Mouse (Mus musculus) liver, embryonic 15.5 days (tissue): Measurements from ENCODE around the gene Rtp3. TPM values are rescaled to one million over a fixed set of nuclear protein-coding genes. Genes with fewer than 3 reads are reported as not detected.

Experiments used
- ATAC-seq: fragments of 200-750 bp; cut with Nextera tagmentation; 2 replicates; pipeline ENCODE4 v1.8.0; 2017; ENCODE audit warnings: moderate number of reproducible peaks, mild to moderate bottlenecking, moderate library complexity; ENCODE audit not compliant: insufficient read depth
- H3K27ac ChIP-seq: fragments of 300-500 bp; sonication (generic); replicated peaks from 2 replicates; pipeline ENCODE4 v1.5.1; 2015; ENCODE audit warnings: mild to moderate bottlenecking, inconsistent platforms
- H3K27me3 ChIP-seq: fragments of 300-500 bp; sonication (generic); 2 replicates; pipeline ENCODE4 v1.6.1; 2015; ENCODE audit warnings: mild to moderate bottlenecking, inconsistent platforms
- H3K36me3 ChIP-seq: fragments of 300-500 bp; sonication (generic); replicated peaks from 2 replicates; pipeline ENCODE4 v1.6.1; 2015; ENCODE audit warnings: moderate library complexity, mild to moderate bottlenecking, inconsistent platforms
- H3K4me1 ChIP-seq: fragments of 300-500 bp; sonication (generic); replicated peaks from 2 replicates; pipeline ENCODE4 v1.6.1; 2015; ENCODE audit warnings: inconsistent platforms
- H3K4me2 ChIP-seq: fragments of 300-500 bp; sonication (generic); 2 replicates; pipeline ENCODE4 v1.6.1; 2015; ENCODE audit warnings: moderate library complexity, mild to moderate bottlenecking, inconsistent platforms
- H3K4me3 ChIP-seq: fragments of 300-500 bp; sonication (generic); replicated peaks from 2 replicates; pipeline ENCODE4 v1.5.1; 2015; ENCODE audit warnings: mild to moderate bottlenecking, inconsistent platforms
- H3K9ac ChIP-seq: fragments of 300-500 bp; sonication (generic); 2 replicates; pipeline ENCODE4 v1.6.1; 2015; ENCODE audit warnings: moderate library complexity, mild to moderate bottlenecking, inconsistent platforms
- H3K9me3 ChIP-seq: fragments of 300-500 bp; sonication (generic); replicated peaks from 2 replicates; pipeline ENCODE4 v1.6.1; 2016; ENCODE audit warnings: inconsistent platforms
- WGBS: fragments of 180-500 bp; shearing (Covaris S2); methylation state at CpG from one replicate; pipeline ENCODE4 v1.1.7; 2015; ENCODE audit warnings: mixed read lengths; ENCODE audit not compliant: insufficient replicate concordance; 5-methylcytosine and 5-hydroxymethylcytosine counted together
- polyA plus RNA-seq: library from polyadenylated mRNA; unstranded; fragments of >200 nt; fragmentation: Nextera tagmentation; extraction: Ambion mirVana; gene quantifications from 2 replicates; pipeline ENCODE4 v1.2.1, GENCODE M21; 2015

Rtp3 gene
- polyA plus RNA-seq, 1 experiment from 2014 or later: 13.2 TPM

GRCm38 (mm10) chr9:110984096-110984495 is 6.3 kb downstream of the Rtp3 start:
- Histone ChIP-seq H3K9ac (no peak overlapping the region), H3K4me3 (no peak overlapping the region), H3K36me3 (0 out of 2 replicates have a peak, but pooled peaks cover 5% of the 10 kb centered on the region), H3K4me2 (no peak overlapping the region), H3K27ac (no peak overlapping the region), H3K27me3 (no peaks in the 10 kb centered on the region), H3K4me1 (no peaks in the 10 kb centered on the region), H3K9me3 (no peaks in the 10 kb centered on the region)
- no peak for ATAC-seq
- 88% methylated on average over 9 of the region's 9 CpGs for WGBS

- 65% methylated on average over 4 of the region's 4 CpGs for WGBS
- H3K27ac ChIP-seq: no peak overlapping the region
- H3K4me3 ChIP-seq: no peak overlapping the region
- ATAC-seq: no peak
- 0 out of 2 replicates have a peak, but pooled peaks cover 5% of the 10 kb centered on the region for H3K36me3 ChIP-seq
- no peaks in the 10 kb centered on the region for H3K9me3 ChIP-seq
- H3K4me1 ChIP-seq: no peaks in the 10 kb centered on the region
- H3K9ac ChIP-seq: no peak overlapping the region
- H3K4me2 ChIP-seq: no peak overlapping the region
- H3K27me3 ChIP-seq: no peaks in the 10 kb centered on the region
Measured at GRCm38 (mm10) chr9:110982351-110982750, 8.0 kb downstream of the Rtp3 start.

GRCm38 (mm10) chr9:110979411-110979810 is 11.0 kb downstream of the Rtp3 start:
- H3K9me3 ChIP-seq: no peaks in the 10 kb centered on the region
- no peak overlapping the region for H3K27ac ChIP-seq
- no peak for ATAC-seq
- no peak overlapping the region for H3K9ac ChIP-seq
- H3K4me3 ChIP-seq: no peak overlapping the region
- no peak overlapping the region for H3K4me2 ChIP-seq
- H3K4me1 ChIP-seq: no peaks in the 10 kb centered on the region
- WGBS: 83% methylated on average over 11 of the region's 11 CpGs
- no peaks in the 10 kb centered on the region for H3K27me3 ChIP-seq
- H3K36me3 ChIP-seq: no peaks in the 10 kb centered on the region

GRCm38 (mm10) chr9:110965910-110966231 is 24.5 kb downstream of the Rtp3 start:
- 44% methylated on average over 2 of the region's 2 CpGs for WGBS
- H3K9me3 ChIP-seq: no peaks in the 10 kb centered on the region
- no peaks in the 10 kb centered on the region for H3K27me3 ChIP-seq
- ATAC-seq: no peak
- H3K36me3 ChIP-seq: no peaks in the 10 kb centered on the region
- no peak overlapping the region for H3K27ac ChIP-seq
- no peak overlapping the region for H3K4me2 ChIP-seq
- no peak overlapping the region for H3K4me3 ChIP-seq
- no peaks in the 10 kb centered on the region for H3K4me1 ChIP-seq
- no peak overlapping the region for H3K9ac ChIP-seq

- 77% methylated on average over 22 of the region's 22 CpGs for WGBS
- no peaks in the 10 kb centered on the region for H3K9me3 ChIP-seq
- no peaks in the 10 kb centered on the region for H3K27me3 ChIP-seq
- no peak overlapping the region for H3K9ac ChIP-seq
- no peak overlapping the region for H3K4me2 ChIP-seq
- no peak for ATAC-seq
- H3K4me1 ChIP-seq: no peaks in the 10 kb centered on the region
- H3K27ac ChIP-seq: no peak overlapping the region
- no peak overlapping the region for H3K4me3 ChIP-seq
- no peaks in the 10 kb centered on the region for H3K36me3 ChIP-seq
Measured at GRCm38 (mm10) chr9:110965062-110965909, 25.1 kb downstream of the Rtp3 start.

- Histone ChIP-seq H3K9me3 (no peaks in the 10 kb centered on the region), H3K9ac (no peak overlapping the region), H3K27me3 (no peaks in the 10 kb centered on the region), H3K27ac (no peak overlapping the region), H3K4me3 (no peak overlapping the region), H3K4me2 (no peak overlapping the region), H3K4me1 (no peaks in the 10 kb centered on the region), H3K36me3 (no peaks in the 10 kb centered on the region)
- no peak for ATAC-seq
- WGBS: 59% methylated on average over 8 of the region's 8 CpGs
Measured at GRCm38 (mm10) chr9:110963566-110964115, 26.7 kb downstream of the Rtp3 start.

- no peak overlapping the region for H3K4me3 ChIP-seq
- no peak overlapping the region for H3K4me2 ChIP-seq
- no peaks in the 10 kb centered on the region for H3K36me3 ChIP-seq
- no peak overlapping the region for H3K27ac ChIP-seq
- no peaks in the 10 kb centered on the region for H3K4me1 ChIP-seq
- 89% methylated on average over 8 of the region's 8 CpGs for WGBS
- no peak for ATAC-seq
- H3K9ac ChIP-seq: no peak overlapping the region
- H3K27me3 ChIP-seq: no peaks in the 10 kb centered on the region
- no peaks in the 10 kb centered on the region for H3K9me3 ChIP-seq
Measured at GRCm38 (mm10) chr9:110961386-110961785, 29.0 kb downstream of the Rtp3 start.

GRCm38 (mm10) chr9:110960230-110961149 is 29.9 kb downstream of the Rtp3 start:
- Histone ChIP-seq H3K4me2 (no peak overlapping the region), H3K27me3 (peaks cover 5% of the 10 kb centered on the region; the same call in 1 of the 2 replicates), H3K4me1 (no peaks in the 10 kb centered on the region), H3K4me3 (no peak overlapping the region), H3K27ac (no peak overlapping the region), H3K36me3 (no peaks in the 10 kb centered on the region), H3K9me3 (no peaks in the 10 kb centered on the region), H3K9ac (no peak overlapping the region)
- ATAC-seq: no peak
- 68% methylated on average over 13 of the region's 13 CpGs for WGBS

- Histone ChIP-seq H3K4me1 (no peaks in the 10 kb centered on the region), H3K4me3 (no peak overlapping the region), H3K9ac (no peak overlapping the region), H3K4me2 (no peak overlapping the region), H3K36me3 (no peaks in the 10 kb centered on the region), H3K27me3 (peaks cover 13% of the 10 kb centered on the region; the same call in 1 of the 2 replicates), H3K9me3 (no peaks in the 10 kb centered on the region), H3K27ac (no peak overlapping the region)
- WGBS: 56% methylated on average over 5 of the region's 5 CpGs
- no peak for ATAC-seq
Measured at GRCm38 (mm10) chr9:110959669-110960068, 30.7 kb downstream of the Rtp3 start.

GRCm38 (mm10) chr9:110955962-110956361 is 34.4 kb downstream of the Rtp3 start:
- peaks cover 3% of the 10 kb centered on the region; the same call in 1 of the 2 replicates for H3K4me1 ChIP-seq
- no peak overlapping the region for H3K4me3 ChIP-seq
- no peaks in the 10 kb centered on the region for H3K9me3 ChIP-seq
- H3K4me2 ChIP-seq: no peak overlapping the region
- H3K9ac ChIP-seq: no peak overlapping the region
- H3K27me3 ChIP-seq: peaks cover 33% of the 10 kb centered on the region
- ATAC-seq: no peak
- H3K27ac ChIP-seq: no peak overlapping the region
- WGBS: 53% methylated on average over 6 of the region's 6 CpGs
- no peaks in the 10 kb centered on the region for H3K36me3 ChIP-seq
